Mouse (Mus musculus) olfactory bulb, adult 2 months (tissue): ENCODE results near the gene Ccnt2.

Source experiments
- CTCF ChIP-seq: fragments of 200-500 bp; IDR thresholded peaks from 2 replicates; pipeline ENCODE4 v1.5.1; 2012; ENCODE audit warnings: low read depth, mild to moderate bottlenecking, low read length, moderate library complexity; ENCODE audit not compliant: insufficient read depth
- POLR2A ChIP-seq: fragments of 200-500 bp; IDR thresholded peaks from 2 replicates; pipeline ENCODE4 v1.6.1; 2012; ENCODE audit warnings: mild to moderate bottlenecking, low read depth, low read length, moderate library complexity; ENCODE audit not compliant: insufficient read depth

- TF ChIP-seq POLR2A = no peak
- no peak for TF ChIP-seq CTCF
Measured at GRCm38 (mm10) chr1:127778611-127779010, 4.6 kb downstream of the Ccnt2 start.
